Mouse (Mus musculus) hematopoietic stem cell, adult 5-6 weeks (primary cell): Measurements from ENCODE around the gene Cdkl3. TPM values are rescaled to one million over a fixed set of nuclear protein-coding genes. Genes with fewer than 3 reads are reported as not detected.

Source experiments
- ATAC-seq, 2 experiments: fragments of 125-278 bp in 1 of 2; replicated peaks in 1 of 2; 2 replicates each; pipeline ENCODE4 v1.8.0; 2016 to 2017; ENCODE audit warnings: inconsistent platforms in 2 of 2, mild to moderate bottlenecking in 2 of 2, moderate number of reproducible peaks in 2 of 2, low read depth in 1 of 2, moderate TSS enrichment in 1 of 2; ENCODE audit not compliant: low FRiP score in 2 of 2, poor library complexity in 2 of 2, severe bottlenecking in 2 of 2, insufficient read depth in 1 of 2, low TSS enrichment in 1 of 2
- total RNA-seq: library from RNA; stranded (forward); fragments of 172-1452, 232-1000 nt; gene quantifications from 2 replicates; pipeline ENCODE4 v1.2.3, GENCODE M21; 2017

Gene Cdkl3
- total RNA-seq, 1 experiment from 2014 or later: 12.5 TPM

- no peak for ATAC-seq
These were observed 125.2 kb downstream of the Cdkl3 start for GRCm38 (mm10) chr11:52129171-52129570.

- ATAC-seq: no peak
These were observed 125.8 kb downstream of the Cdkl3 start for GRCm38 (mm10) chr11:52129621-52130450.

GRCm38 (mm10) chr11:52130451-52131068 lies 126.5 kb downstream of the Cdkl3 start:
- no peak for ATAC-seq

Other genes with a start within 250 kb of the Cdkl3 start
- gene Sec24a, start 240.6 kb upstream of the Cdkl3 start, total RNA-seq: 7.1 and 8.4 TPM in 2 replicates
- gene Sar1b, start 240.5 kb upstream of the Cdkl3 start, total RNA-seq: 35.1 and 50.3 TPM in 2 replicates
- 16.3 and 17.0 TPM in 2 replicates for gene Jade2, start 146.6 kb upstream of the Cdkl3 start, total RNA-seq
- gene Cdkn2aipnl, start 36.6 kb upstream of the Cdkl3 start, total RNA-seq: 47.6 and 63.6 TPM in 2 replicates
- gene Ube2b, start 3.5 kb upstream of the Cdkl3 start, total RNA-seq: 136 and 151 TPM in 2 replicates
- 119 and 138 TPM in 2 replicates for gene Ppp2ca, start 94.5 kb downstream of the Cdkl3 start, total RNA-seq
- not detected in 2 replicates for gene Olfr1373, start 141.3 kb downstream of the Cdkl3 start, total RNA-seq
- gene Olfr1371, start 209.8 kb downstream of the Cdkl3 start, total RNA-seq: not detected in 2 replicates
- 351 and 360 TPM in 2 replicates for gene Skp1a, start 227.8 kb downstream of the Cdkl3 start, total RNA-seq